Comparison of ENCODE assay signal across 9 mouse cellular contexts in genomic region chr17:23993559-23994428, GRCm38 (mm10). TPM values are rescaled to one million over a fixed set of nuclear protein-coding genes. Genes with fewer than 3 reads are reported as not detected.
DNase-seq lines count a peak whose midpoint lies in the region; ATAC-seq and TF ChIP-seq lines count a peak whose summit lies in the region.
"Had no signal": no experiment of that assay in that cellular context is flagged by ENCODE, and none has a peak within 500 bp of the region (broad histone marks: within the 10 kb centered on the region; RNA-seq: fewer than 3 reads in every experiment).

No protein-coding gene starts in this region.

- no peak overlapping the region for H3K4me3 ChIP-seq in ES-Bruce4 (ENCODE audit: low read depth, low read length)
- peak overlapping the region; percentile 20 for H3K4me3 ChIP-seq in forebrain, postnatal 0 days (ENCODE audit: low read depth, low read length)
- H3K4me3 ChIP-seq in lung, embryonic 14.5 days (ENCODE audit: low read depth, low read length) = peak overlapping the region; percentile 17; the same call in 1 of the 2 replicates
- H3K4me3 ChIP-seq in olfactory bulb, adult 2 months (ENCODE audit: insufficient read depth, low read depth, low read length) = peak overlapping the region; percentile 19; the same call in 1 of the 2 replicates

- no peak for TF ChIP-seq POLR2A in ES-Bruce4 (IDR thresholded peaks at IDR 0.05; ENCODE audit: insufficient read depth, low read length)
- TF ChIP-seq POLR2A in olfactory bulb, adult 2 months (IDR thresholded peaks at IDR 0.05; ENCODE audit: insufficient read depth, low read depth, low read length) = no peak

- peak; percentile 87 for ATAC-seq in forebrain, postnatal 0 days
- peak; percentile 68 for ATAC-seq in lung, embryonic 14.5 days (ENCODE audit: insufficient read depth)

- WGBS in forebrain, postnatal 0 days = 8% methylated on average over 31 of the region's 31 CpGs
- WGBS in lung, embryonic 14.5 days = 12% methylated on average over 31 of the region's 31 CpGs
- 10% methylated on average over 31 of the region's 31 CpGs for WGBS in olfactory bulb, adult 2 months

- no peak overlapping the region for H3K27ac ChIP-seq in ES-Bruce4 (ENCODE audit: insufficient read depth, low read length)
- no peak overlapping the region; the same call in 1 of the 2 replicates for H3K27ac ChIP-seq in forebrain, postnatal 0 days (ENCODE audit: low read depth, low read length)
- no peak overlapping the region for H3K27ac ChIP-seq in lung, embryonic 14.5 days (ENCODE audit: low read depth)
- H3K27ac ChIP-seq in olfactory bulb, adult 2 months (ENCODE audit: insufficient read depth, low read depth, low read length) = no peak overlapping the region

- H3K9ac ChIP-seq in ES-Bruce4 (ENCODE audit: low read depth, poor library complexity, severe bottlenecking) = no peak overlapping the region
- peak overlapping the region; percentile 51 for H3K9ac ChIP-seq in forebrain, postnatal 0 days
- peak overlapping the region; percentile 23; the same call in 1 of the 2 replicates for H3K9ac ChIP-seq in lung, embryonic 14.5 days

- peak; percentile 61 for TF ChIP-seq CTCF in ES-Bruce4 (IDR thresholded peaks at IDR 0.05; ENCODE audit: low read depth, low read length)
- peak; percentile 82 for TF ChIP-seq CTCF in forebrain, postnatal 0 days (IDR thresholded peaks at IDR 0.05; ENCODE audit: low read depth)
- peak; percentile 80 for TF ChIP-seq CTCF in lung, embryonic 14.5 days (IDR thresholded peaks at IDR 0.05; ENCODE audit: low read depth)
- peak; percentile 62; the same call in 1 of the 2 replicates for TF ChIP-seq CTCF in olfactory bulb, adult 2 months (IDR thresholded peaks at IDR 0.05; ENCODE audit: insufficient read depth, low read depth, low read length)

- H3K4me1 ChIP-seq in ES-Bruce4 (ENCODE audit: control insufficient read depth, insufficient read depth, low read length) = peaks cover 4% of the 10 kb centered on the region
- H3K4me1 ChIP-seq in forebrain, postnatal 0 days (ENCODE audit: insufficient read depth) = no peaks in the 10 kb centered on the region
- H3K4me1 ChIP-seq in lung, embryonic 14.5 days (ENCODE audit: insufficient read depth) = peaks cover 5% of the 10 kb centered on the region; the same call in 1 of the 2 replicates
- peaks cover 16% of the 10 kb centered on the region for H3K4me1 ChIP-seq in olfactory bulb, adult 2 months (ENCODE audit: control insufficient read depth, insufficient read depth, low read length)

- peak overlapping the region; percentile 57 for H3K4me2 ChIP-seq in forebrain, postnatal 0 days (ENCODE audit: low read depth)
- H3K4me2 ChIP-seq in lung, embryonic 14.5 days = peak overlapping the region; percentile 56

- no peaks in the 10 kb centered on the region for H3K9me3 ChIP-seq in ES-Bruce4 (replicated peaks; ENCODE audit: control insufficient read depth, insufficient read depth, low read length, poor library complexity, severe bottlenecking)
- no peaks in the 10 kb centered on the region for H3K9me3 ChIP-seq in forebrain, postnatal 0 days (ENCODE audit: low read length)
- H3K9me3 ChIP-seq in lung, embryonic 14.5 days (ENCODE audit: low read depth, low read length) = no peaks in the 10 kb centered on the region

- peak; percentile 80 for DNase-seq in cerebellum, adult 11-12 months
- peak; percentile 96 for DNase-seq in forebrain, postnatal 0 days
- peak; percentile 94 for DNase-seq in heart, postnatal 4 days
- peak; percentile 88 to 95 for DNase-seq in layer of hippocampus, adult 8-10 months (ENCODE audit: low spot score in 2 of 2)
- DNase-seq in lung, embryonic 14.5 days = peak; percentile 97
- DNase-seq in thymus, adult 18-20 months = peak; percentile 78 to 86

- TF ChIP-seq EP300 in ES-Bruce4 (IDR thresholded peaks at IDR 0.05; ENCODE audit: insufficient read depth, low read depth, low read length) = 0 out of 2 replicates have a peak, but pooled peaks have one; percentile 37

- H3K36me3 ChIP-seq in ES-Bruce4 (ENCODE audit: control insufficient read depth, insufficient read depth, low read length, poor library complexity, severe bottlenecking) = no peaks in the 10 kb centered on the region
- H3K36me3 ChIP-seq in forebrain, postnatal 0 days (ENCODE audit: insufficient read depth) = no peaks in the 10 kb centered on the region
- no peaks in the 10 kb centered on the region for H3K36me3 ChIP-seq in lung, embryonic 14.5 days (ENCODE audit: insufficient read depth)

- H3K27me3 ChIP-seq in ES-Bruce4 (ENCODE audit: control insufficient read depth, insufficient read depth, low read length, poor library complexity, severe bottlenecking) = no peaks in the 10 kb centered on the region
- no peaks in the 10 kb centered on the region for H3K27me3 ChIP-seq in forebrain, postnatal 0 days (ENCODE audit: insufficient read depth, low read length)
- no peaks in the 10 kb centered on the region for H3K27me3 ChIP-seq in lung, embryonic 14.5 days (ENCODE audit: insufficient read depth, low read length)

RNA-seq across cellular contexts. Expression of gene Prss22, which starts 4.1 kb away (rescaled TPM):
- polyA plus RNA-seq in ES-Bruce4 (2011; ENCODE audit: insufficient read depth, insufficient read length, low read depth, missing spikeins) = 0.45 TPM in 1 of 2 replicates, not detected in the other
- not detected in 2 replicates for total RNA-seq in forebrain, postnatal 0 days (2014; rRNA removed)
- 0.10 TPM in 1 of 2 replicates, not detected in the other for polyA plus RNA-seq in forebrain, postnatal 0 days (2015; fragmentation: Nextera tagmentation; extraction: Ambion mirVana)
- total RNA-seq in heart, postnatal 4 days (2021) = not detected
- under 1 TPM in 1 of 4 experiments, not detected in 3; 0.33 TPM for total RNA-seq in layer of hippocampus, adult 8-10 months (2022)
- 2.1 TPM in 2 replicates for polyA plus RNA-seq in lung, embryonic 14.5 days (2014; fragmentation: Nextera tagmentation; extraction: Ambion mirVana)
- not detected in 2 replicates for polyA plus RNA-seq in olfactory bulb, adult 2 months (2012; ENCODE audit: insufficient read depth, insufficient read length, low replicate concordance, missing spikeins)

RNA-seq across cellular contexts. Expression of gene Prss30, which starts 13.4 kb away (rescaled TPM):
- not detected in 2 replicates for polyA plus RNA-seq in ES-Bruce4 (2011; ENCODE audit: insufficient read depth, insufficient read length, low read depth, missing spikeins)
- total RNA-seq in forebrain, postnatal 0 days (2014; rRNA removed) = 0.19 TPM in 1 of 2 replicates, not detected in the other
- 0.13 and 0.53 TPM in 2 replicates for polyA plus RNA-seq in forebrain, postnatal 0 days (2015; fragmentation: Nextera tagmentation; extraction: Ambion mirVana)
- total RNA-seq in heart, postnatal 4 days (2021) = not detected
- total RNA-seq in layer of hippocampus, adult 8-10 months (2022) = under 1 TPM in 1 of 4 experiments, not detected in 3; 0.45 TPM
- polyA plus RNA-seq in lung, embryonic 14.5 days (2014; fragmentation: Nextera tagmentation; extraction: Ambion mirVana) = 0.20 TPM in 1 of 2 replicates, not detected in the other
- polyA plus RNA-seq in olfactory bulb, adult 2 months (2012; ENCODE audit: insufficient read depth, insufficient read length, low replicate concordance, missing spikeins) = not detected in 2 replicates

RNA-seq across cellular contexts. Expression of gene Sbpl, which starts 38.7 kb away (rescaled TPM):
- not detected in 2 replicates for polyA plus RNA-seq in ES-Bruce4 (2011; ENCODE audit: insufficient read depth, insufficient read length, low read depth, missing spikeins)
- not detected in 2 replicates for total RNA-seq in forebrain, postnatal 0 days (2014; rRNA removed)
- polyA plus RNA-seq in forebrain, postnatal 0 days (2015; fragmentation: Nextera tagmentation; extraction: Ambion mirVana) = not detected in 2 replicates
- total RNA-seq in heart, postnatal 4 days (2021) = not detected
- total RNA-seq in layer of hippocampus, adult 8-10 months (2022) = not detected
- not detected in 2 replicates for polyA plus RNA-seq in lung, embryonic 14.5 days (2014; fragmentation: Nextera tagmentation; extraction: Ambion mirVana)
- polyA plus RNA-seq in olfactory bulb, adult 2 months (2012; ENCODE audit: insufficient read depth, insufficient read length, low replicate concordance, missing spikeins) = not detected in 2 replicates
- polyA plus RNA-seq: large intestine, adult 2 months had no signal

RNA-seq across cellular contexts. Expression of gene Prss27, which starts 44.1 kb away (rescaled TPM):
- polyA plus RNA-seq in ES-Bruce4 (2011; ENCODE audit: insufficient read depth, insufficient read length, low read depth, missing spikeins) = not detected in 2 replicates
- not detected in 2 replicates for total RNA-seq in forebrain, postnatal 0 days (2014; rRNA removed)
- polyA plus RNA-seq in forebrain, postnatal 0 days (2015; fragmentation: Nextera tagmentation; extraction: Ambion mirVana) = not detected in 2 replicates
- total RNA-seq in heart, postnatal 4 days (2021) = not detected
- not detected for total RNA-seq in layer of hippocampus, adult 8-10 months (2022)
- polyA plus RNA-seq in lung, embryonic 14.5 days (2014; fragmentation: Nextera tagmentation; extraction: Ambion mirVana) = 0.20 and 0.24 TPM in 2 replicates
- polyA plus RNA-seq in olfactory bulb, adult 2 months (2012; ENCODE audit: insufficient read depth, insufficient read length, low replicate concordance, missing spikeins) = not detected in 2 replicates

RNA-seq across cellular contexts. Expression of gene Sbp, which starts 52.3 kb away (rescaled TPM):
- not detected in 2 replicates for polyA plus RNA-seq in ES-Bruce4 (2011; ENCODE audit: insufficient read depth, insufficient read length, low read depth, missing spikeins)
- total RNA-seq in forebrain, postnatal 0 days (2014; rRNA removed) = not detected in 2 replicates
- polyA plus RNA-seq in forebrain, postnatal 0 days (2015; fragmentation: Nextera tagmentation; extraction: Ambion mirVana) = not detected in 2 replicates
- not detected for total RNA-seq in heart, postnatal 4 days (2021)
- total RNA-seq in layer of hippocampus, adult 8-10 months (2022) = not detected
- polyA plus RNA-seq in lung, embryonic 14.5 days (2014; fragmentation: Nextera tagmentation; extraction: Ambion mirVana) = not detected in 2 replicates
- polyA plus RNA-seq in olfactory bulb, adult 2 months (2012; ENCODE audit: insufficient read depth, insufficient read length, low replicate concordance, missing spikeins) = not detected in 2 replicates
- polyA plus RNA-seq: large intestine, adult 2 months had no signal
